Mouse (Mus musculus) stomach, postnatal 0 days (tissue): Measurements from ENCODE around the gene Rgs8.

Source experiments
- CTCF ChIP-seq: IDR thresholded peaks from 2 replicates; pipeline ENCODE4 v1.5.1; 2016; ENCODE audit warnings: antibody characterized with exemption, low read depth, mild to moderate bottlenecking, moderate library complexity
- EP300 ChIP-seq: optimal IDR thresholded peaks from 2 replicates; pipeline ENCODE3; 2016; ENCODE audit warnings: antibody characterized with exemption

- TF ChIP-seq CTCF (no peak), EP300 (no peak)
These were observed 16.9 kb downstream of the Rgs8 start for GRCm38 (mm10) chr1:153669728-153670127.
